ENCODE assay signal across 21 mouse cellular contexts in the genomic region with DNA sequence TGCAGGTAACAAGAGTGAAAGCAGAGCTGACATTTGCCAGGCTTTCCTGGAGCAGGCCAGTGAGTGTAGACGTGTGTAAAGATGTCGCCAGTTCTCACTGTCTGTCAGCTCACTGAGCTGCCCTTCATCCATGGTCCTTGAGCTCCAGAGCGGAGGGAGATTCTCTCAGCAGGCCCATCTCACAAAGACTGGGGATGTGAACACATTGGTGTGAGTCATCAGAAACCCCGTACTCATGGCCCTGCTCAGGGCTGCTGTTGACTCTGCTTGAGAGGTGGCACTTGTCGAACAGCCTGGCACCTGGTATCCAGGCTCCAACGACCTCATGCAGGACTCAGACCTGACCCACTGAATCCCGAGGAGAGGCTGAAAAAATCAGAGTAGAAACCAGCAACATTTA. TPM values are rescaled to one million over a fixed set of nuclear protein-coding genes. Genes with fewer than 3 reads are reported as not detected.
DNase-seq lines count a peak whose midpoint lies in the region; TF ChIP-seq lines count a peak whose summit lies in the region.
"Had no signal": no experiment of that assay in that cellular context is flagged by ENCODE, and none has a peak within 500 bp of the region (broad histone marks: within the 10 kb centered on the region; RNA-seq: fewer than 3 reads in every experiment).

No protein-coding gene starts in this region.

- no peaks in the 10 kb centered on the region for H3K27me3 ChIP-seq in heart, embryonic 10.5 days (ENCODE audit: insufficient read depth, poor library complexity, severe bottlenecking)
- H3K27me3 ChIP-seq: embryonic facial prominence, embryonic 15.5 days had no signal

- H3K9me3 ChIP-seq in heart, embryonic 10.5 days, result no peaks in the 10 kb centered on the region
- H3K9me3 ChIP-seq: embryonic facial prominence, embryonic 13.5 days; embryonic facial prominence, embryonic 15.5 days; forebrain, embryonic 10.5 days; forebrain, embryonic 12.5 days had no signal

- 62% methylated on average over 7 of the region's 7 CpGs for WGBS in heart, embryonic 10.5 days
- WGBS in olfactory bulb, adult 2 months, result 54% methylated on average over 7 of the region's 7 CpGs

- DNase-seq in heart, adult 11 months, result peak; percentile 83
- DNase-seq in heart, embryonic 10.5 days (ENCODE audit: low spot score), result no peak
- DNase-seq in right cerebral cortex, postnatal 25 days, result peak; percentile 3
- no peak for DNase-seq in right cerebral cortex, postnatal 36 days (ENCODE audit: low spot score in 2 of 2)
- DNase-seq in embryo, embryonic 9.5 days (ENCODE audit: extremely low spot score), result no peak
- DNase-seq: adrenal gland, adult 8-10 months; adrenal gland, postnatal 25 days; cerebellum, adult 11 months; cerebellum, adult 18-20 months; cerebellum, adult 8-10 months; cerebellum, adult 9-11 months; cerebellum, postnatal 14 days; cerebellum, postnatal 36 days had no signal

- no peak overlapping the region for H3K4me3 ChIP-seq in heart, embryonic 10.5 days
- H3K4me3 ChIP-seq in olfactory bulb, adult 2 months (ENCODE audit: insufficient read depth, low read depth, low read length), result no peak overlapping the region
- H3K4me3 ChIP-seq: embryonic facial prominence, embryonic 13.5 days; embryonic facial prominence, embryonic 15.5 days; erythroblast, embryonic 14.5 days; forebrain, embryonic 10.5 days; forebrain, embryonic 12.5 days had no signal

- no peak for TF ChIP-seq POLR2A in olfactory bulb, adult 2 months (IDR thresholded peaks at IDR 0.05; ENCODE audit: insufficient read depth, low read depth, low read length)

- peaks cover 58% of the 10 kb centered on the region for H3K4me1 ChIP-seq in heart, embryonic 10.5 days
- H3K4me1 ChIP-seq in olfactory bulb, adult 2 months (ENCODE audit: control insufficient read depth, insufficient read depth, low read length), result peaks cover 12% of the 10 kb centered on the region
- H3K4me1 ChIP-seq: embryonic facial prominence, embryonic 13.5 days; embryonic facial prominence, embryonic 15.5 days; forebrain, embryonic 12.5 days had no signal

- H3K27ac ChIP-seq in heart, embryonic 10.5 days, result no peak overlapping the region
- peak overlapping the region; percentile 4 for H3K27ac ChIP-seq in olfactory bulb, adult 2 months (ENCODE audit: insufficient read depth, low read depth, low read length)
- H3K27ac ChIP-seq: embryonic facial prominence, embryonic 13.5 days; embryonic facial prominence, embryonic 15.5 days; forebrain, embryonic 10.5 days; forebrain, embryonic 12.5 days had no signal

- H3K36me3 ChIP-seq in heart, embryonic 10.5 days, result peaks cover 23% of the 10 kb centered on the region

- TF ChIP-seq CTCF in olfactory bulb, adult 2 months (IDR thresholded peaks at IDR 0.05; ENCODE audit: insufficient read depth, low read depth, low read length), result no peak

RNA-seq across cellular contexts. Expression of gene Rasl10b, which starts 5.2 kb away (rescaled TPM):
- polyA plus RNA-seq in heart, embryonic 10.5 days (2016; fragmentation: Nextera tagmentation; extraction: Ambion mirVana), result 8.1 and 11.4 TPM in 2 replicates
- polyA plus RNA-seq in olfactory bulb, adult 2 months (2012; ENCODE audit: insufficient read depth, insufficient read length, low replicate concordance, missing spikeins), result 96.6 TPM in 1 of 2 replicates, not detected in the other
- polyA plus RNA-seq: erythroblast, embryonic 14.5 days had no signal

RNA-seq across cellular contexts. Expression of gene Gas2l2, which starts 25.5 kb away (rescaled TPM):
- 0.17 and 0.18 TPM in 2 replicates for polyA plus RNA-seq in heart, embryonic 10.5 days (2016; fragmentation: Nextera tagmentation; extraction: Ambion mirVana)
- polyA plus RNA-seq in olfactory bulb, adult 2 months (2012; ENCODE audit: insufficient read depth, insufficient read length, low replicate concordance, missing spikeins), result not detected in 2 replicates
- polyA plus RNA-seq: C2C12; embryonic facial prominence, embryonic 11.5 days; erythroblast, embryonic 14.5 days; forebrain, embryonic 10.5 days had no signal

RNA-seq across cellular contexts. Expression of gene 1700020L24Rik, which starts 33.7 kb away (rescaled TPM):
- 1.5 and 1.9 TPM in 2 replicates for polyA plus RNA-seq in heart, embryonic 10.5 days (2016; fragmentation: Nextera tagmentation; extraction: Ambion mirVana)
- not detected in 2 replicates for polyA plus RNA-seq in olfactory bulb, adult 2 months (2012; ENCODE audit: insufficient read depth, insufficient read length, low replicate concordance, missing spikeins)
- polyA plus RNA-seq: erythroblast, embryonic 14.5 days had no signal

RNA-seq across cellular contexts. Expression of gene Mmp28, which starts 59.1 kb away (rescaled TPM):
- 1.9 and 3.1 TPM in 2 replicates for polyA plus RNA-seq in heart, embryonic 10.5 days (2016; fragmentation: Nextera tagmentation; extraction: Ambion mirVana)
- not detected in 2 replicates for polyA plus RNA-seq in olfactory bulb, adult 2 months (2012; ENCODE audit: insufficient read depth, insufficient read length, low replicate concordance, missing spikeins)
- polyA plus RNA-seq: erythroblast, embryonic 14.5 days had no signal

Comparison
In these comparisons a context has a peak if more than half of its experiments do, and no peak if none do; other contexts are left out.
1. DNase-seq: peak in heart, adult 11 months (single experiment) and right cerebral cortex, postnatal 25 days (single experiment); none in heart, embryonic 10.5 days (single experiment), right cerebral cortex, postnatal 36 days (0 of 2) and embryo, embryonic 9.5 days (single experiment).